Mouse (Mus musculus) liver, embryonic 14.5 days (tissue): ENCODE measurements around the gene 8030474K03Rik. TPM values are rescaled to one million over a fixed set of nuclear protein-coding genes. Genes with fewer than 3 reads are reported as not detected.

ENCODE experiments used
- ATAC-seq: fragments of 200-750 bp; cut with Nextera tagmentation; 2 replicates; pipeline ENCODE4 v1.8.0; 2017; ENCODE audit warnings: moderate number of reproducible peaks, mild to moderate bottlenecking, moderate library complexity; ENCODE audit not compliant: insufficient read depth
- DNase-seq, 3 experiments: peaks; one replicate each; pipeline ENCODE4 v3.0.0-alpha.2; 2012 to 2013; ENCODE audit warnings: low read depth in 3 of 3, low spot score in 3 of 3
- H3K27ac ChIP-seq: fragments of 300-500 bp; sonication (generic); 2 replicates; pipeline ENCODE4 v1.5.1; 2014; ENCODE audit warnings: moderate library complexity, mild to moderate bottlenecking, control low read depth, inconsistent platforms
- H3K27me3 ChIP-seq: fragments of 300-500 bp; sonication (generic); 2 replicates; pipeline ENCODE4 v1.6.1; 2014; ENCODE audit warnings: mild to moderate bottlenecking, low read length, moderate library complexity; ENCODE audit not compliant: control insufficient read depth, insufficient read depth
- H3K36me3 ChIP-seq: fragments of 300-500 bp; sonication (generic); replicated peaks from 2 replicates; pipeline ENCODE4 v1.6.1; 2014; ENCODE audit warnings: low read depth; ENCODE audit not compliant: control insufficient read depth, insufficient read depth
- H3K4me1 ChIP-seq, 2 experiments: fragments of 200-500 bp in 1 of 2; fragments of 300-500 bp in 1 of 2; sonication (generic) in 1 of 2; replicated peaks; 2 replicates each; pipeline ENCODE4 v1.6.1; 2012 to 2014; ENCODE audit warnings: antibody characterized with exemption in 1 of 2, inconsistent platforms in 1 of 2, low read length in 1 of 2; ENCODE audit not compliant: control insufficient read depth in 2 of 2, insufficient read depth in 2 of 2
- H3K4me2 ChIP-seq: fragments of 300-500 bp; sonication (generic); 2 replicates; pipeline ENCODE4 v1.6.1; 2014; ENCODE audit warnings: low read depth, mild to moderate bottlenecking, control low read depth, moderate library complexity
- H3K4me3 ChIP-seq, 2 experiments: fragments of 200-500 bp in 1 of 2; fragments of 300-500 bp in 1 of 2; sonication (generic) in 1 of 2; 2 replicates each; pipeline ENCODE4 v1.5.1; 2012 to 2014; ENCODE audit warnings: low read depth in 2 of 2, low read length in 2 of 2, mild to moderate bottlenecking in 2 of 2, control low read depth in 1 of 2, inconsistent platforms in 1 of 2, moderate library complexity in 1 of 2; ENCODE audit not compliant: insufficient read depth in 1 of 2
- H3K9ac ChIP-seq: fragments of 300-500 bp; sonication (generic); replicated peaks from 2 replicates; pipeline ENCODE4 v1.6.1; 2014; ENCODE audit warnings: mild to moderate bottlenecking, control low read depth, moderate library complexity
- H3K9me3 ChIP-seq: fragments of 300-500 bp; sonication (generic); 2 replicates; pipeline ENCODE4 v1.6.1; 2016; ENCODE audit warnings: low read length, mixed read lengths; ENCODE audit not compliant: control insufficient read depth
- CTCF ChIP-seq: IDR thresholded peaks from 2 replicates; pipeline ENCODE4 v1.5.1; 2016; ENCODE audit warnings: antibody characterized with exemption, low read depth, control low read depth
- EP300 ChIP-seq: IDR thresholded peaks from 2 replicates; pipeline ENCODE4 v1.6.1; 2016; ENCODE audit warnings: antibody characterized with exemption, low read depth
- WGBS: fragments of 180-500 bp; shearing (Covaris S2); extraction: QIAGEN DNeasy Blood & Tissue Kit; methylation state at CpG from one replicate; pipeline ENCODE4 v1.1.7; 2014; ENCODE audit not compliant: insufficient replicate concordance; 5-methylcytosine and 5-hydroxymethylcytosine counted together
- polyA plus RNA-seq, 2 experiments: library from polyadenylated mRNA; depleted of rRNA in 1 of 2; stranded (reverse) in 1 of 2; unstranded in 1 of 2; fragments of >200 nt; fragmentation: Nextera tagmentation in 1 of 2; extraction: Ambion mirVana in 1 of 2; gene quantifications; 2 replicates each; pipeline versions ENCODE4 v1.2.1 to v1.2.3; 2012 to 2014

8030474K03Rik gene
- polyA plus RNA-seq (2012; rRNA removed) (0.02 and 0.05 TPM in 2 replicates), polyA plus RNA-seq (2014; fragmentation: Nextera tagmentation; extraction: Ambion mirVana) (not detected in 2 replicates)

DNA sequence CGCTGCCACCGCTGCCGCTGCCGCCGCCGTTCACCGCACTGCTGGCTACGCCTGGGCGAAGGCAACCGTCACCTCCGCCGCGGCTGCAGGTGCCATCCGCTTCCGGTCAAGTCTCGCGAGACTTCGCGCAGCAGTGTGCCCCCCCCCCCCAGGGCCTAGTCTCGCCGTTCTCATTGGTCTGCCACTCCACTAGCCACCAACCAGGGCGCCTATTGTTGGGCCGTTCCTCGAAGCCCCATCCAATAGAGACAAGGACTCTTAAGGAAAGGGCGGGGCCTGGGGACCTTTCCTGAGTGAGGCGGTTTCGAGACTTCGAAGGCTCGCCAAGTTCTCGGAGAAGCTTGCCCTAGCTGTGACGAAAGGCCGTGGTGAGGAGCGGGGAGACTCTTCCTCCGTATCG, at the start of gene 8030474K03Rik, which contains the start of gene Gm4779:
TSS of gene 8030474K03Rik (plus strand) at position 315 of the 400 bp plus-strand sequence.
TSS of gene Gm4779 (minus strand) at position 82 of the 400 bp plus-strand sequence.
- H3K4me2 ChIP-seq = no peak within 1 kb of the TSS
- no peaks in the 10 kb centered on the region for H3K4me1 ChIP-seq
- DNase-seq = no peak
- no peak within 1 kb of the TSS for H3K9ac ChIP-seq
- H3K9me3 ChIP-seq = no peaks in the 10 kb centered on the region
- no peak within 1 kb of the TSS for H3K27ac ChIP-seq
- no peak for TF ChIP-seq EP300
- no peak for TF ChIP-seq CTCF
- H3K4me3 ChIP-seq = no peak within 1 kb of the TSS
- 87% methylated on average over 35 of the region's 35 CpGs for WGBS
- H3K36me3 ChIP-seq = no peaks in the 10 kb centered on the region
- no peaks in the 10 kb centered on the region for H3K27me3 ChIP-seq
- ATAC-seq = no peak

DNA sequence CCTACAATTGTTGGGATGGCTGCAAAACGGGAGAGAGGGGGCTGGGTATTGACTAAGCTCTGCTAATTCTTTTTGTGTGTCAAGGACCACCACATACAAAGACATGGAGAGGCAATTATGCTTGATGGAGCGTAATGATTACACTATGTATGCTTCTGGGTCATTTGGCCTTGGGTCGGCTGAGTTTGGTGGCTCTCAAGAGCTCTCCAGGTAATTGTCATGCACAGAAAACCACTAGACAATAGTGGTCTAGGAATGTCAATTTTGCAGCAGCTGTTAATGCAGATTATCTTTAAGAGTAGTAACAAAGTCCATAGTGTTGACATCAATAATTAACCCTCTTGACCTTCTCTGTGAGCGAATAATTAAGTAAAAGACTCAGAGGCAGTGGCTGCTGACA, 44.3 kb upstream of the 8030474K03Rik start:
- Histone ChIP-seq H3K4me1 (no peaks in the 10 kb centered on the region), H3K27ac (no peak overlapping the region), H3K4me2 (no peak overlapping the region), H3K36me3 (no peaks in the 10 kb centered on the region), H3K9me3 (no peaks in the 10 kb centered on the region), H3K9ac (no peak overlapping the region), H3K4me3 (no peak overlapping the region), H3K27me3 (no peaks in the 10 kb centered on the region)
- ATAC-seq (no peak), DNase-seq (no peak)
- WGBS = 60% methylated on average over 4 of the region's 4 CpGs
- TF ChIP-seq CTCF (no peak), EP300 (no peak)

DNA sequence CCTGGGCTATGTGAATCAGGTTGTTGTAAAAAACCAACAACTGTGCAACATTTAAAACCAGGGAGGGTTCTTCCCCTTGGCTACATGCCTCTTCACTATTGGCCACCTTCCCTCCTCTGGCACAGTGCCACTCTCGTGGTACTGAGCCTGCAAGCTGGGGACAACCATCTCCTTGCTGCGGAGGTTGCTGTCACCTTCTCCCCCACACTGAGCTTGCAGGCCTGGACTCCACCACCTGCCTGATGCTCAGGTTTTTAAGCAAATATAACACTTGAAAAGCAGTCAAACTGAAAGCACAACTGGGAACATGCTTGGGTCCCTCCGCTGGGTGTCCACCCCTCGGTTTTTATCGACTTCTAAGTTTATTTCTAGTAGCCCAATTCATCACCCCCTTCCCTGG, 40.0 kb upstream of the 8030474K03Rik start:
- no peak overlapping the region for H3K4me3 ChIP-seq
- H3K36me3 ChIP-seq = no peaks in the 10 kb centered on the region
- ATAC-seq (no peak), DNase-seq (no peak)
- no peak overlapping the region for H3K27ac ChIP-seq
- H3K9me3 ChIP-seq = no peaks in the 10 kb centered on the region
- H3K4me2 ChIP-seq = no peak overlapping the region
- H3K27me3 ChIP-seq = no peaks in the 10 kb centered on the region
- no peak overlapping the region for H3K9ac ChIP-seq
- TF ChIP-seq CTCF (no peak), EP300 (no peak)
- H3K4me1 ChIP-seq = no peaks in the 10 kb centered on the region
- 68% methylated on average over 5 of the region's 5 CpGs for WGBS

DNA sequence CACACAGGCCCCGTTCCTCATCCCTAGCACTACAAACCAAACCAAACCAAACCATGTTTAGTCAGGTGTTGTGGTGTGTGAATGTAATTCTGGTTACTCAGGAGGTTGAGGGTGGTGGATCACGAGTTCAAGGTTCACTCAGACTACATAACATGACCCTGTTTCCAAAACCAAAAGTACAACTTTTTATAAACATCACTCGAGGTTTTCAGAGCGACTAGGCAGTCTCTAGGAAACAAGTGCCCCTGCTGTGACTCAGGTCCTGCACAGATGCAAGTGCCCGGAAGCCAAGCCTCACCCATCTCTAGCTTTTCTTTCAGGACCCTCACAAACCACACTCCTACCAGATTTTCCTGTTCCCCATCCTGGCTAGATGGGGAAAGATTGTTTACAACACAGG, 29.8 kb upstream of the 8030474K03Rik start:
- no peaks in the 10 kb centered on the region for H3K27me3 ChIP-seq
- ATAC-seq = no peak
- no peaks in the 10 kb centered on the region for H3K36me3 ChIP-seq
- no peak for DNase-seq
- no peaks in the 10 kb centered on the region for H3K9me3 ChIP-seq
- no peak overlapping the region for H3K27ac ChIP-seq
- H3K4me1 ChIP-seq = no peaks in the 10 kb centered on the region
- H3K4me2 ChIP-seq = no peak overlapping the region
- H3K9ac ChIP-seq = no peak overlapping the region
- TF ChIP-seq EP300 = no peak
- TF ChIP-seq CTCF = no peak
- WGBS = 42% methylated on average over 5 of the region's 5 CpGs
- no peak overlapping the region for H3K4me3 ChIP-seq

DNA sequence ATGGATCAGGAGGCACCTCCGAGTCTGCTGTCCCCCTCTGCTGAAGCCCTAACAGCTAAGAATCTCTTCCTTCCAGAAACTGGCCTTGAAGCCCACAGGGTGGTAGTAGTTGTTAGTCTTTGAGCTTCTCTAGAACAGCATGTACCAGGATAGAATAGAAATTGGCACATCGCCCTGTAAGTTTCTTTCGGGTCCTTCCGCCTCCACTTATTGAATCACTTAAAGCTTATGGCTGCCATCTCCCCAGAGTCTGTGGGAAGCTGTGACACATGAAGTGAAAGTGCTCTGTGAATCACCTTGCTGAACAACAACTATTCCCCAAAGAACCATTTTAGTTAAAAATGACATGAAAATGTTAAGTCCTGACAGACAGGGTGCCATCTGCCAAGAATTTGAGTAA, 29.3 kb upstream of the 8030474K03Rik start:
- WGBS = 74% methylated on average over 4 of the region's 4 CpGs
- Histone ChIP-seq H3K4me3 (no peak overlapping the region), H3K27me3 (no peaks in the 10 kb centered on the region), H3K36me3 (no peaks in the 10 kb centered on the region), H3K27ac (no peak overlapping the region), H3K9me3 (no peaks in the 10 kb centered on the region), H3K9ac (no peak overlapping the region), H3K4me1 (no peaks in the 10 kb centered on the region), H3K4me2 (no peak overlapping the region)
- TF ChIP-seq EP300 (no peak), CTCF (no peak)
- ATAC-seq (no peak), DNase-seq (no peak)
